Mouse (Mus musculus) spleen, adult 2 months (tissue): ENCODE data around the gene Olfr694.

ENCODE experiments used
- CTCF ChIP-seq: fragments of 200-500 bp; IDR thresholded peaks from 2 replicates; pipeline ENCODE4 v1.5.1; 2011; ENCODE audit warnings: mild to moderate bottlenecking, inconsistent platforms; ENCODE audit not compliant: insufficient read depth, insufficient read length, insufficient replicate concordance; ENCODE audit errors: extremely low read depth
- POLR2A ChIP-seq: fragments of 200-500 bp; IDR thresholded peaks from 2 replicates; pipeline ENCODE4 v1.6.1; 2011; ENCODE audit warnings: low read depth, low read length, inconsistent platforms

GRCm38 (mm10) chr7:106733717-106734116 lies 42.1 kb upstream of the Olfr694 start:
- TF ChIP-seq POLR2A (no peak), CTCF (no peak)
